Comparison of ENCODE assay signal across 8 mouse cellular contexts in the genomic region with DNA sequence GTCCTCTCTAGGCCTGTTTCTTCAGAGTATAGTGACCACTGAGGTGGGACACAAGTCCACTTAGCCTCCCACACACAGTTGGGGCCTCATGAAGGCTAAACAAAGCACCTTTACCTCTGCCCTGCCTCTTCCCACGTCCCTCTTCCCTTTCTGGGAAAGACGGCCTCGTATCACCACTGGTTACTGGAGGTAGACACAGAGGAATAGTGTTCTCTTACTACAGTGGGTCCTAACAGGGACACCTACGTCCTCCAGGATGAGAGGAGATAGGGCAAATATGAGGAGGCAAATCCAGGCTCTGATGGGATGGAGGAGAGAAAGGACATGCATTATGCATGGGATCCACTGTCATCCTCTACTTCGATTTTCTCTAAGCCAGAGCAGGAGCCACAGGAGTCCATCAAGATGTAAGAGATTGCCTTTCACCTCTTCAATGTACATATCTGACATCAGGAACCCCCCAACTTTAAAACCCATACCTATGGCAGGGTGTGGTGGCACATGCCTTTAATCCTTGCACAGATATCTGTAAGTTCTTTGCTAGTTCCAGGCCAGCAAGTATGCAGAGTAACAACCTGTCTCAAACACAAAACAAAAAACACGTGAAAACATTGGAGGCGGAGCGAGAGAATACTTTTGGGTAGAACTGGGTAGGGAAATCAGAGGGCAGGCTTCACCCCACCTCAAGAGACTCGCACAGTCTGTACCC. TPM values are rescaled to one million over a fixed set of nuclear protein-coding genes. Genes with fewer than 3 reads are reported as not detected.
DNase-seq lines count a peak whose midpoint lies in the region; ATAC-seq and TF ChIP-seq lines count a peak whose summit lies in the region.

No protein-coding gene starts in this region.

- peak overlapping the region; percentile 89 for H3K4me2 ChIP-seq in kidney, postnatal 0 days (ENCODE audit: low read length)
- peak overlapping the region; percentile 89 for H3K4me2 ChIP-seq in embryonic facial prominence, embryonic 13.5 days
- peak overlapping the region; percentile 87 for H3K4me2 ChIP-seq in hindbrain, postnatal 0 days (ENCODE audit: low read depth, low read length)
- H3K4me2 ChIP-seq in myocyte (ENCODE audit: low read depth) = peak overlapping the region; percentile 86

- TF ChIP-seq POLR2A in myocyte (IDR thresholded peaks at IDR 0.05; ENCODE audit: insufficient read length, low read depth) = no peak

- peaks cover 15% of the 10 kb centered on the region for H3K79me2 ChIP-seq in myocyte (ENCODE audit: control insufficient read depth, insufficient read depth)

- H3K27me3 ChIP-seq in kidney, postnatal 0 days (ENCODE audit: insufficient read depth, low read length) = no peaks in the 10 kb centered on the region
- no peaks in the 10 kb centered on the region for H3K27me3 ChIP-seq in embryonic facial prominence, embryonic 13.5 days
- H3K27me3 ChIP-seq in hindbrain, postnatal 0 days (ENCODE audit: insufficient read depth, low read length) = no peaks in the 10 kb centered on the region
- no peaks in the 10 kb centered on the region for H3K27me3 ChIP-seq in myocyte (ENCODE audit: control insufficient read depth, insufficient read depth, insufficient read length)

- H3K36me3 ChIP-seq in kidney, postnatal 0 days (ENCODE audit: insufficient read depth, low read length) = peaks cover 14% of the 10 kb centered on the region
- peaks cover 34% of the 10 kb centered on the region for H3K36me3 ChIP-seq in embryonic facial prominence, embryonic 13.5 days
- H3K36me3 ChIP-seq in hindbrain, postnatal 0 days (ENCODE audit: insufficient read depth, low read length) = peaks cover 9% of the 10 kb centered on the region; the same call in 1 of the 2 replicates
- H3K36me3 ChIP-seq in myocyte (ENCODE audit: control insufficient read depth, insufficient read depth) = peaks cover 6% of the 10 kb centered on the region

- peaks cover 11% of the 10 kb centered on the region; the same call in 1 of the 2 replicates for H3K4me1 ChIP-seq in kidney, postnatal 0 days (replicated peaks; ENCODE audit: insufficient read depth, low read length)
- H3K4me1 ChIP-seq in embryonic facial prominence, embryonic 13.5 days = peaks cover 24% of the 10 kb centered on the region
- peaks cover 14% of the 10 kb centered on the region for H3K4me1 ChIP-seq in hindbrain, postnatal 0 days (ENCODE audit: insufficient read depth, low read length)

- 0 out of 2 replicates have a peak, but pooled peaks have one; percentile 0 for ATAC-seq in kidney, postnatal 0 days (replicated peaks; ENCODE audit: low FRiP score, low read depth)
- no peak for ATAC-seq in embryonic facial prominence, embryonic 13.5 days (ENCODE audit: insufficient number of reproducible peaks, insufficient read depth, low FRiP score, low TSS enrichment, low read depth)
- ATAC-seq in hindbrain, postnatal 0 days = no peak

- TF ChIP-seq CTCF in kidney, postnatal 0 days (IDR thresholded peaks at IDR 0.05; ENCODE audit: low read depth) = no peak
- TF ChIP-seq CTCF in hindbrain, postnatal 0 days (IDR thresholded peaks at IDR 0.05; ENCODE audit: low read depth) = no peak

- 36% methylated on average over 9 of the region's 9 CpGs for WGBS in kidney, postnatal 0 days
- 35% methylated on average over 9 of the region's 9 CpGs for whole genome bisulfite sequencing in embryonic facial prominence, embryonic 13.5 days
- WGBS in hindbrain, postnatal 0 days = 33% methylated on average over 9 of the region's 9 CpGs

- H3K4me3 ChIP-seq in kidney, postnatal 0 days (replicated peaks; ENCODE audit: low read depth, low read length) = peak overlapping the region; percentile 98
- peak overlapping the region; percentile 87 for H3K4me3 ChIP-seq in embryonic facial prominence, embryonic 13.5 days
- H3K4me3 ChIP-seq in hindbrain, postnatal 0 days (ENCODE audit: low read length) = peak overlapping the region; percentile 92
- peak overlapping the region; percentile 57 for H3K4me3 ChIP-seq in myocyte

- DNase-seq in kidney, postnatal 0 days (ENCODE audit: low spot score) = no peak
- DNase-seq in kidney, postnatal 25 days = no peak
- no peak for DNase-seq in hindbrain, postnatal 0 days (ENCODE audit: low spot score)
- DNase-seq in right cerebral cortex, adult 2 months (ENCODE audit: low spot score in 2 of 2) = no peak
- DNase-seq in natural killer cell, adult 2 months (ENCODE audit: low spot score in 2 of 2) = no peak
- no peak for DNase-seq in layer of hippocampus, adult 8-10 months (ENCODE audit: low spot score in 2 of 2)

- H3K27ac ChIP-seq in kidney, postnatal 0 days = no peak overlapping the region
- H3K27ac ChIP-seq in embryonic facial prominence, embryonic 13.5 days = no peak overlapping the region; the same call in 1 of the 2 replicates
- H3K27ac ChIP-seq in hindbrain, postnatal 0 days = peak overlapping the region; percentile 79; the same call in 1 of the 2 replicates

- H3ac ChIP-seq in myocyte (ENCODE audit: control insufficient read depth, insufficient read length) = peak overlapping the region; percentile 23

- no peaks in the 10 kb centered on the region for H3K9me3 ChIP-seq in kidney, postnatal 0 days (replicated peaks; ENCODE audit: low read length)
- no peaks in the 10 kb centered on the region for H3K9me3 ChIP-seq in embryonic facial prominence, embryonic 13.5 days
- no peaks in the 10 kb centered on the region for H3K9me3 ChIP-seq in hindbrain, postnatal 0 days (ENCODE audit: low read length)

- peak overlapping the region; percentile 93; the same call in 1 of the 2 replicates for H3K9ac ChIP-seq in kidney, postnatal 0 days (ENCODE audit: low read depth, low read length)
- peak overlapping the region; percentile 89 for H3K9ac ChIP-seq in embryonic facial prominence, embryonic 13.5 days
- peak overlapping the region; percentile 90 for H3K9ac ChIP-seq in hindbrain, postnatal 0 days (replicated peaks; ENCODE audit: low read length)

TF ChIP-seq in myocyte, 11 proteins besides CTCF, POLR2A, EP300 and RAD21:
- no peak for TF ChIP-seq TCF12 (IDR thresholded peaks at IDR 0.05; ENCODE audit: insufficient read depth, poor library complexity, severe bottlenecking)
- no peak for TF ChIP-seq SRF (IDR thresholded peaks at IDR 0.05; ENCODE audit: control insufficient read depth, insufficient read length, low read depth)
- no peak for TF ChIP-seq MYOG (IDR thresholded peaks at IDR 0.05; ENCODE audit: control insufficient read depth in 1 of 3, insufficient read depth in 1 of 3, insufficient read length in 2 of 3, low read depth in 2 of 3)
- no peak for TF ChIP-seq E2F4 (IDR thresholded peaks at IDR 0.05; ENCODE audit: insufficient read depth)
- TF ChIP-seq REST (IDR thresholded peaks at IDR 0.05; ENCODE audit: insufficient read depth, insufficient read length) = no peak
- no peak for TF ChIP-seq POLR2AphosphoS2 (IDR thresholded peaks at IDR 0.05; ENCODE audit: insufficient read length, low read depth)
- TF ChIP-seq MAX (IDR thresholded peaks at IDR 0.05; ENCODE audit: low read depth) = no peak
- no peak for TF ChIP-seq TCF3 (IDR thresholded peaks at IDR 0.05; ENCODE audit: insufficient read length, low read depth)
- TF ChIP-seq MYOD1 (IDR thresholded peaks at IDR 0.05; ENCODE audit: control insufficient read depth in 1 of 3, insufficient read length in 2 of 3, low read depth in 2 of 3) = no peak
- no peak for TF ChIP-seq USF1 (IDR thresholded peaks at IDR 0.05; ENCODE audit: low read depth)
- no peak for TF ChIP-seq CEBPB (IDR thresholded peaks at IDR 0.05; ENCODE audit: insufficient read depth, poor library complexity, severe bottlenecking)

RNA-seq across cellular contexts. Expression of gene Coro1b, which starts 0.5 kb away (rescaled TPM):
- 161 and 164 TPM in 2 replicates for polyA plus RNA-seq in kidney, postnatal 0 days (2015; fragmentation: Nextera tagmentation; extraction: Ambion mirVana)
- 129 and 150 TPM in 2 replicates for polyA plus RNA-seq in embryonic facial prominence, embryonic 13.5 days (2015; fragmentation: Nextera tagmentation; extraction: Ambion mirVana)
- total RNA-seq in hindbrain, postnatal 0 days (2014; rRNA removed) = 71.5 and 137 TPM in 2 replicates
- polyA plus RNA-seq in hindbrain, postnatal 0 days (2015; fragmentation: Nextera tagmentation; extraction: Ambion mirVana) = 90.7 and 114 TPM in 2 replicates
- polyA plus RNA-seq in myocyte (2012; fragmentation: generic; extraction: Trizol) = 238 TPM
- total RNA-seq in layer of hippocampus, adult 8-10 months (2022) = 10 to 100 TPM; 83.8 to 99.0 (median 98.2) TPM

RNA-seq across cellular contexts. Expression of gene Cabp4, which starts 4.1 kb away (rescaled TPM):
- polyA plus RNA-seq in kidney, postnatal 0 days (2015; fragmentation: Nextera tagmentation; extraction: Ambion mirVana) = 0.08 and 0.13 TPM in 2 replicates
- polyA plus RNA-seq in embryonic facial prominence, embryonic 13.5 days (2015; fragmentation: Nextera tagmentation; extraction: Ambion mirVana) = not detected in 2 replicates
- total RNA-seq in hindbrain, postnatal 0 days (2014; rRNA removed) = not detected in 2 replicates
- polyA plus RNA-seq in hindbrain, postnatal 0 days (2015; fragmentation: Nextera tagmentation; extraction: Ambion mirVana) = 0.29 and 0.51 TPM in 2 replicates
- 0.10 TPM for polyA plus RNA-seq in myocyte (2012; fragmentation: generic; extraction: Trizol)
- under 1 TPM in 1 of 4 experiments, not detected in 3; 0.68 TPM for total RNA-seq in layer of hippocampus, adult 8-10 months (2022)

RNA-seq across cellular contexts. Expression of gene Ptprcap, which starts 5.5 kb away (rescaled TPM):
- polyA plus RNA-seq in kidney, postnatal 0 days (2015; fragmentation: Nextera tagmentation; extraction: Ambion mirVana) = 0.82 and 0.91 TPM in 2 replicates
- 2.8 and 3.0 TPM in 2 replicates for polyA plus RNA-seq in embryonic facial prominence, embryonic 13.5 days (2015; fragmentation: Nextera tagmentation; extraction: Ambion mirVana)
- total RNA-seq in hindbrain, postnatal 0 days (2014; rRNA removed) = 1.0 TPM in 1 of 2 replicates, not detected in the other
- polyA plus RNA-seq in hindbrain, postnatal 0 days (2015; fragmentation: Nextera tagmentation; extraction: Ambion mirVana) = 0.40 and 0.44 TPM in 2 replicates
- 4.9 TPM for polyA plus RNA-seq in myocyte (2012; fragmentation: generic; extraction: Trizol)
- total RNA-seq in layer of hippocampus, adult 8-10 months (2022) = 1 to 10 TPM; 1.3 to 4.4 (median 1.6) TPM

RNA-seq across cellular contexts. Expression of gene Gpr152, which starts 8.3 kb away (rescaled TPM):
- polyA plus RNA-seq in kidney, postnatal 0 days (2015; fragmentation: Nextera tagmentation; extraction: Ambion mirVana) = 0.03 TPM in 1 of 2 replicates, not detected in the other
- polyA plus RNA-seq in embryonic facial prominence, embryonic 13.5 days (2015; fragmentation: Nextera tagmentation; extraction: Ambion mirVana) = not detected in 2 replicates
- 0.37 TPM in 1 of 2 replicates, not detected in the other for total RNA-seq in hindbrain, postnatal 0 days (2014; rRNA removed)
- polyA plus RNA-seq in hindbrain, postnatal 0 days (2015; fragmentation: Nextera tagmentation; extraction: Ambion mirVana) = 0.05 TPM in 1 of 2 replicates, not detected in the other
- not detected for polyA plus RNA-seq in myocyte (2012; fragmentation: generic; extraction: Trizol)
- under 1 TPM in 1 of 4 experiments, not detected in 3; 0.07 TPM for total RNA-seq in layer of hippocampus, adult 8-10 months (2022)

RNA-seq across cellular contexts. Expression of gene Rps6kb2, which starts 15.2 kb away (rescaled TPM):
- 42.4 and 49.0 TPM in 2 replicates for polyA plus RNA-seq in kidney, postnatal 0 days (2015; fragmentation: Nextera tagmentation; extraction: Ambion mirVana)
- polyA plus RNA-seq in embryonic facial prominence, embryonic 13.5 days (2015; fragmentation: Nextera tagmentation; extraction: Ambion mirVana) = 65.5 and 69.6 TPM in 2 replicates
- 17.6 and 24.7 TPM in 2 replicates for total RNA-seq in hindbrain, postnatal 0 days (2014; rRNA removed)
- 49.6 and 56.5 TPM in 2 replicates for polyA plus RNA-seq in hindbrain, postnatal 0 days (2015; fragmentation: Nextera tagmentation; extraction: Ambion mirVana)
- polyA plus RNA-seq in myocyte (2012; fragmentation: generic; extraction: Trizol) = 42.0 TPM
- 10 to 100 TPM; 30.1 to 44.3 (median 41.1) TPM for total RNA-seq in layer of hippocampus, adult 8-10 months (2022)
